Mouse (Mus musculus) telencephalon, adult 2 months (tissue): ENCODE data around the gene Brip1.

Experiments
- DNase-seq: peaks from one replicate; pipeline ENCODE4 v3.0.0-alpha.2; 2011; ENCODE audit warnings: low read depth, low spot score

The Brip1 gene

DNA sequence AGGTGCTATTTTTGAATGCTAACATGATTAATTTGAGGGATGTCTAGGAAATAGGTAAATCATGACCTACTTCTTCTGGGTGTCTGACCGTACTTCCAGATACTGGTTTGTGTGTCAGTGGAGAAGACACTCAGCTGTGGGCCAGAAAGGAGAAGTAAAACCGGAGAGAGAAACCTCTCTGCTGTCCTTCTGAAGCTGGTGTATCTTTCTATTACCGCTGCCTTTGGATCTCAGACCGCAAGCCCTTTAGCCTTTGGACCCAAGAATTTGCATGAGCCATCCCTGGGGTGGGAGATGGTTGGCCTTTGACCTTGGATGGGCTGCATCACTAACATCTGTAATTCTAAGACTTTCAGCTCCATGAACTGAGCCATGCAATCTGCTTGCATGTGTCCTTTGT lies 93.7 kb downstream of the Brip1 start:
- DNase-seq: no peak

GRCm38 (mm10) chr11:86106596-86106995 lies 94.4 kb downstream of the Brip1 start:
- no peak for DNase-seq

DNA sequence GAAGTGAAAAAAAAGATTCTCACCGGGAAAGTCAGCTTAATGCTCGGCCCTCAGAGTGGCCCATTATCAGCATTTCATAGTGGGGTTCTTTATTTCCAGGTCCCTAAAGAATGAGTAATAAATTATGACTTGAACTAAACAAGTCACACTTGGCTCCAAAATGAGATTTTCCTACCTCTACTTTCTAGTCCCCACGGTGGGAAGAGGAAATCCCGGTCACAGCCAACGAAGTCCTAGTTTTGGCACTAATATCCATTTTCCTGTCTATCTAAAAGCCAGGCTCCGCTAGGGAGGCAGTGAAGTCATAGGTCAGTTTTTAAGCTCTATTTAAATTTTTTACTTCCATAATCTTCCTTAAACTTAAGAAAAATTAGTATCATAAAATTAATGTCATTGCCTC lies 99.8 kb downstream of the Brip1 start:
- no peak for DNase-seq

DNA sequence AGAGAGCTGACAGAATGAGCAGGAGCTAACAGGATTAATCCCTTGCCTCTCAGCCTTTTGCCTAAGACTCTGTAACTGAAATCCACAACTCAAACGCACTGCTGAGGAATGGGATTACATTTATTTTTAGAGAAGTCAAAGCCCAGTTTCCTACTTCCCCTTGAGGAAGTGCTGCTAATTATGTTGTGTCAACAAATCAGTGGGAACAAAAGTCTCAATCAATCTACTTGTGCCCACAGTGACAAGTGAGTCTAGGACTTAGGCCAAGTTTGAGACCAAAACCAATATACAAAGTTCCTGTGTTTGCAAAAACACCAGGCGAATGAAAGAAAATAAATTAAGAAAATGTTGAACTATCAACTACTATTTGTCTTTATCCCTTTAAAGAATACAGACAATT lies 101.7 kb downstream of the Brip1 start:
- no peak for DNase-seq

DNA sequence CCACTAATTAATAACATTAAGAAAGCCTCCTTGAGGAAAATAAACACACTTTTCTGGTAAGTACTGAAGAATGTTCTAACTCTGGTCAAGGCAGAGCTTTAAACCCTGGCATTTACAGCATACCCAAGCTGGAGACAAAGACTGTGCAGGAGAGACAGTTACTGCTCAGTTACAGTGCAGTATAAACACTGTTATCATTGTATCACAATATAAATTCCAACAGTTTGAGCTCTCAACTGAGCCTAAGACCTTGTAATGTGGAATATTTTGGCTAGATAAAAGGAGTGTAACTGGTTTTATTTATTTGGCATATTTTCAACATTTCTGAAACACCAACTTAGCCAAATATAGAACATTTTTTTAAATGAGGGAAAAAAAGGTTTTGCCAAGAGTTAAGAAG lies 112.2 kb downstream of the Brip1 start:
- no peak for DNase-seq

- no peak for DNase-seq
Measured at GRCm38 (mm10) chr11:86084522-86084921, 116.5 kb downstream of the Brip1 start.

- DNase-seq: no peak
Measured at GRCm38 (mm10) chr11:86078025-86078424, 123.0 kb downstream of the Brip1 start.

- no peak for DNase-seq
Measured at GRCm38 (mm10) chr11:86076966-86077365, 124.0 kb downstream of the Brip1 start.

GRCm38 (mm10) chr11:86076403-86076802 lies 124.6 kb downstream of the Brip1 start:
- DNase-seq: no peak

- no peak for DNase-seq
Measured at GRCm38 (mm10) chr11:86075371-86075770, 125.6 kb downstream of the Brip1 start.

GRCm38 (mm10) chr11:86068651-86069050 lies 132.3 kb downstream of the Brip1 start:
- no peak for DNase-seq

- no peak for DNase-seq
Measured at GRCm38 (mm10) chr11:86067154-86067553, 133.8 kb downstream of the Brip1 start.

DNA sequence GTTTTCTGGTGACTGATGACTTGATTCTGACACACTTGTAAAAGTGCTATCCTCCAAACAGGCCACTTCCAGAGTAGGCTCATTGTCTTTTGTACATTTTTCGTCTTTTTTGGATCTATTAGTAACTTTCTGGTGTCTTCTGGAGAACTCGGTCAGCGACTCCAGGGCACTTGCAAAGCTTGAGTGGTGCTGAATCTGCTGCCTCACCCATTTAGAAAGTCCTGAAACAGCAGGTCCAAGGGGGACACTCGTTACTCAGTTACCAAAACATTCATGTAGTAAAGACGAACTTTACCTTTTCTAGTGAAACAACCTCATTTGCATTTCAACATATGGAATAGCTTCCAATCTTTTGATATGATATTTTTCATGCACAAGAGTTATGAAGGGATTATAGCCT lies 136.1 kb downstream of the Brip1 start:
- no peak for DNase-seq

- no peak for DNase-seq
Measured at GRCm38 (mm10) chr11:86061243-86061642, 139.8 kb downstream of the Brip1 start.

DNA sequence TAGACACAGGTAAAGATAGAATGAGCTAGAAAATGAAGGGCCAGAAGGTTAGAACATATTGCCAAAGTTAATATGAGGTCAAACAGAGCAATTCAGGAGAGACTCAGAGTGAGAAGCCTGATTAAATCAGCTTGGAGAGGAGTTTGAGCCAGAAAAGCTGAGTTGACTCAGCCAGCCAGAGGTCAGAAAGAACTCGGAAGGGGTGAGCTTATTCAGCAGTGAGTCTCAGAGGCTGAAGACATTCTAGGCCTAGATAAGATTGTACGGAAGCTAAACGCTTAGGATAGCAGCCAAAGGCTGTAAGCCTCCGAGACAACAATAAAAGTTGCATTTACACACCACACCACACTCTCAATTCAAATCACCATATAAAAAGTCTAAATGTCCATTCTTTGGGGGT lies 141.9 kb downstream of the Brip1 start:
- DNase-seq: no peak

- DNase-seq: no peak
Measured at GRCm38 (mm10) chr11:86055806-86056205, 145.2 kb downstream of the Brip1 start.

- no peak for DNase-seq
Measured at GRCm38 (mm10) chr11:86051383-86051782, 149.6 kb downstream of the Brip1 start.

DNA sequence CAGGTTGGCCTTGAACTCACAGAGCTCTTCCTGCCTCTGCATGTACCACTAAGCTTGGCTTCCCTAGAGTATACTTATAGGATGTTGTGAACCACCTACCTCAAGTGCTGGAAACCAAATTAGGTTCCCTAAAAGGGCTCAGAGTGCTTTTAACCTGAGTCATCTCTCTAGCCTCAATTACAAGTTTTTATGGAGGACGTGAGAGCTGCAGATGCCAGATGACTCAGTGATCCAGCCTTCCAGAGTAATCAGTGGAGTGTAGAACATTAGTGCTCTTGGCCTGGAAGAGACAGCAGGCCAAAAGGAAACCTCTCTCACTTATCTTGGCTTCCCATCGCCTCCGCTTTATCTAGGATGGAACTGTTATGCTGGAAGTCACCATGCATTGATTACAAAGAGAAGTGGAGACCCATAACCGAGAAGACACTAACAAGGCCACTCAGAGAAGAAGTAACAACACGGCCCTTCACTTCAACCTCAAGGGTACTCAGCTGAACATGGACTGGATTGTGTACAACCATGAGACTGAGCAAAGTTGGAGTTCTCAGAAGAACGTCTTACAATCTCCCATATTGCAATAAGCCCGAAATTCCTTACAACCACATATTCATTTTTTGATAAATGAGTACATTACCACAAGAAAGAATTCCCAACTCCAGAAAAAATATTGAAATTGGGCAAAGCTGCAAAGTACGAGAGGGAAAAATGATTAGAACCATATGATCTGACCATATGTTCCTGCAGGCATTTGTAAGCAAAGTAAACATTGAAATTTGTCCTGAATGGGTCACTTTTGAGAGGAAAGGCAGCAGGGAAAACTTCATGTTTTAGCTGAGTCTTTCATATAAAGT lies 150.3 kb downstream of the Brip1 start:
- DNase-seq: no peak

DNA sequence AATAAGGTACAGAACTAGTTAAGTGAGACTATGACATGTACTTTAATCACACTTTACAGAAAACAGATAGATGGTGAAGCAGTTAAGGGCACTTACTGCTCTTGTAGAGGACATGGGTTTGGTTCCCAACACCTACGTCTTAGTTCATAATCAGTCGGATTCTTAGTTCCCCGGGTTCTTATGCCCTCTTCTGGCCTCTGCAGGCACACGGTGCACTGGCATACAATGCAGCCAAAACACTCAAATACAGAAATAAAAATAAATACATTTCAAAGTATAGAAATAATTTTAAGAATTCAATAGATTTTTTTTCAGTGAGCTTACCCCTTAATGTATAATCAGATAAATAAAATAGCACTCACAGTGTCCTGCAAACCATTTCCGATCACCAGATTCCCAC lies 161.0 kb downstream of the Brip1 start:
- no peak for DNase-seq

- DNase-seq: no peak
Measured at GRCm38 (mm10) chr11:86039355-86039754, 161.6 kb downstream of the Brip1 start.

DNA sequence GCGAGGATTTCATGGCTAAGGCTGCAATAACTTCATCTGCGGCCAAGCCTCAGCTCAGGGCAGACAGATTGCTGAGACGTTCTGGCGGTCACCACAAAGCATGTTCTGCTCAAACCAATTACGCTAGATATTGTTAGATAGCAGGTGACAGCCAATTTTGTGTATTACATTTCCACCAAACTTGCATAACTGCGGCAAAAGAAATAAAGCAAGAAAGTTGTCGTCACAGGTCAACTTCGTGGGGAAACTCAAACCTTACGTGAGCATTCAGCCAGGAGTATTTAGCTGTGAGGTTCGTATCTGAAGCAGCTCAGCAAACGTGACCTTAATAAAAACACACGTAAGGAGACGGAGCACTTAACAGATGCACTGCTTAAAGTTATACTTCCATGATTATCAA lies 162.3 kb downstream of the Brip1 start:
- no peak for DNase-seq

DNA sequence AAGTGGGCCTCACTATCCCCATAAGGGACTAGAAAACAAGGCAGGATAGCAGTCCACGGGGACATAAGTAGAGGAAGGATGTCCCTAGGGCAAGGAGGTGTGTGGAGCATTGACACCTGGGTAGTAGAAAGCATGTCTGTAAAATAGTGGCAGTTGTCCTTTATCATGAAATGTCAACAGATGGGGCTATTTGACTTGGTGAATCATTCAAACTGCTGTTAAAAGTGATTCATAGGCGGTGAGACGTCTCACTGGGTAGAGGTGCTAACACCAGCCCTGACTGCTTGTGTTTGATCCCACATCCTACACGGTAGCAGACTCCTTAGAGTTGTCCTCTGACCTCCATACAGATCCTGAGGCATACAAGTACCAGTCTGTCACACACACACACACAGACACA lies 168.1 kb downstream of the Brip1 start:
- no peak for DNase-seq

GRCm38 (mm10) chr11:86028034-86028433 lies 173.0 kb downstream of the Brip1 start:
- DNase-seq: no peak
